Mouse (Mus musculus) frontal cortex, postnatal 36 days (tissue): ENCODE results near the gene E330009J07Rik.

Source experiments
- DNase-seq, 2 experiments: peaks; one replicate each; pipeline ENCODE4 v3.0.0; 2022; ENCODE audit warnings: low spot score in 2 of 2

E330009J07Rik gene

GRCm38 (mm10) chr6:40436047-40436483, at the start of gene E330009J07Rik:
Gene E330009J07Rik (minus strand): TSS chr6:40436135.
- peak; percentile 81 to 85 for DNase-seq

- peak; percentile 3 to 12 for DNase-seq
These were observed 46.4 kb upstream of the E330009J07Rik start for GRCm38 (mm10) chr6:40482318-40482717.

GRCm38 (mm10) chr6:40479705-40480104, 43.8 kb upstream of the E330009J07Rik start:
- no peak for DNase-seq

- no peak for DNase-seq
These were observed 40.2 kb upstream of the E330009J07Rik start for GRCm38 (mm10) chr6:40476132-40476531.

- no peak for DNase-seq
These were observed 35.7 kb upstream of the E330009J07Rik start for GRCm38 (mm10) chr6:40471720-40472010.

GRCm38 (mm10) chr6:40470916-40471719, 35.2 kb upstream of the E330009J07Rik start, which contains the start of gene Ssbp1:
Gene Ssbp1 (plus strand): TSS chr6:40471352.
- peak; percentile 91 to 93 for DNase-seq

- no peak for DNase-seq
These were observed 29.8 kb upstream of the E330009J07Rik start for GRCm38 (mm10) chr6:40465710-40466109.

- DNase-seq = no peak
These were observed 18.6 kb upstream of the E330009J07Rik start for GRCm38 (mm10) chr6:40454436-40455041.

GRCm38 (mm10) chr6:40448626-40449025, 12.7 kb upstream of the E330009J07Rik start:
- DNase-seq = no peak

- DNase-seq = no peak
These were observed 7.5 kb upstream of the E330009J07Rik start for GRCm38 (mm10) chr6:40443281-40443928.

- no peak for DNase-seq
These were observed 5.8 kb upstream of the E330009J07Rik start for GRCm38 (mm10) chr6:40441755-40442154.

GRCm38 (mm10) chr6:40441276-40441675, 5.3 kb upstream of the E330009J07Rik start:
- no peak for DNase-seq

- no peak for DNase-seq
These were observed 3.8 kb upstream of the E330009J07Rik start for GRCm38 (mm10) chr6:40439731-40440130.

- no peak for DNase-seq
These were observed 3.0 kb upstream of the E330009J07Rik start, which contains the start of gene Wee2 for GRCm38 (mm10) chr6:40438936-40439335. Gene Wee2 (plus strand): TSS chr6:40439088.

- DNase-seq = peak; percentile 70 to 79
These were observed 536 bp downstream of the E330009J07Rik start for GRCm38 (mm10) chr6:40435151-40436046.

- DNase-seq = no peak
These were observed 1.2 kb downstream of the E330009J07Rik start for GRCm38 (mm10) chr6:40434697-40435096.

GRCm38 (mm10) chr6:40432346-40433275, 3.3 kb downstream of the E330009J07Rik start:
- DNase-seq = peak; percentile 50 to 80

- DNase-seq = no peak
These were observed 4.1 kb downstream of the E330009J07Rik start for GRCm38 (mm10) chr6:40431812-40432211.

GRCm38 (mm10) chr6:40431356-40431755, 4.6 kb downstream of the E330009J07Rik start:
- DNase-seq = no peak

- peak; percentile 23 to 52 for DNase-seq
These were observed 5.1 kb downstream of the E330009J07Rik start for GRCm38 (mm10) chr6:40430878-40431277.
